Mouse (Mus musculus) lung, embryonic 15.5 days (tissue): ENCODE measurements around the gene Fam114a2. TPM values are rescaled to one million over a fixed set of nuclear protein-coding genes. Genes with fewer than 3 reads are reported as not detected.

Experiments used
- ATAC-seq: fragments of 200-750 bp; cut with Nextera tagmentation; 2 replicates; pipeline ENCODE4 v1.8.0; 2017; ENCODE audit warnings: moderate number of reproducible peaks, borderline replicate concordance; ENCODE audit not compliant: low FRiP score, low TSS enrichment; ENCODE audit errors: extremely low read depth
- H3K27ac ChIP-seq: fragments of 300-500 bp; sonication (generic); 2 replicates; pipeline ENCODE4 v1.5.1; 2015; ENCODE audit warnings: moderate library complexity, mild to moderate bottlenecking, inconsistent platforms
- H3K27me3 ChIP-seq: fragments of 300-500 bp; sonication (generic); 2 replicates; pipeline ENCODE4 v1.6.1; 2015; ENCODE audit warnings: inconsistent platforms
- H3K36me3 ChIP-seq: fragments of 300-500 bp; sonication (generic); 2 replicates; pipeline ENCODE4 v1.6.1; 2015; ENCODE audit warnings: inconsistent platforms
- H3K4me1 ChIP-seq: fragments of 300-500 bp; sonication (generic); 2 replicates; pipeline ENCODE4 v1.6.1; 2015; ENCODE audit warnings: inconsistent platforms
- H3K4me2 ChIP-seq: fragments of 300-500 bp; sonication (generic); 2 replicates; pipeline ENCODE4 v1.6.1; 2015; ENCODE audit warnings: inconsistent platforms, mild to moderate bottlenecking, moderate library complexity
- H3K4me3 ChIP-seq: fragments of 300-500 bp; sonication (generic); 2 replicates; pipeline ENCODE4 v1.5.1; 2015; ENCODE audit warnings: mild to moderate bottlenecking, inconsistent platforms
- H3K9ac ChIP-seq: fragments of 300-500 bp; sonication (generic); 2 replicates; pipeline ENCODE4 v1.6.1; 2015; ENCODE audit warnings: inconsistent platforms
- H3K9me3 ChIP-seq: fragments of 300-500 bp; sonication (generic); 2 replicates; pipeline ENCODE4 v1.6.1; 2016; ENCODE audit warnings: inconsistent platforms
- WGBS: fragments of 180-500 bp; shearing (Covaris S2); methylation state at CpG from one replicate; pipeline ENCODE4 v1.1.7; 2015; 5-methylcytosine and 5-hydroxymethylcytosine counted together
- polyA plus RNA-seq: library from polyadenylated mRNA; unstranded; fragments of >200 nt; fragmentation: Nextera tagmentation; extraction: Ambion mirVana; gene quantifications from 2 replicates; pipeline ENCODE4 v1.2.1, GENCODE M21; 2015

Fam114a2 gene
- polyA plus RNA-seq, 1 experiment from 2014 or later: 81.8 TPM

DNA sequence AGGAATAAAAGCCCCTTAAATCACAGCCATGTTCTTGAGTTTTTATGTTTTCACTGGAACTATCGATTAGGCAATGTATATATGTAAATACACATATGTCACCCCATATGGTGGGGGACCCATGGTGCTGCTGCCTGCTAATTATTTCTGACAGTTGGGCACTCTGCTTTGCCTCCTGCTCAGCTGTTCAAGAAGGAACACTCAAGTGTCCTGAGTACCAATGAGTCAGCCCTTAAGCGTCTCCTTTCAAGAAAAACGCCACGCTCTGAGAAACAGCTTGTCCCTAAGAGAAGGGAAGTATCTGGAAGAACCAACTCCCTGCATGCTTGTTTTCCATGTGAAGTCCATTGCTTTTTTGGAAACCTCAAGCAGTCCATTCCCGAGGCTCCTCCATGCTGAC is 17.5 kb upstream of the Fam114a2 start:
- Histone ChIP-seq H3K4me1 (no peaks in the 10 kb centered on the region), H3K4me3 (no peak overlapping the region), H3K9ac (no peak overlapping the region), H3K4me2 (no peak overlapping the region), H3K9me3 (no peaks in the 10 kb centered on the region), H3K27ac (no peak overlapping the region), H3K36me3 (peaks cover 21% of the 10 kb centered on the region), H3K27me3 (no peaks in the 10 kb centered on the region)
- WGBS: 88% methylated on average over 5 of the region's 5 CpGs
- no peak for ATAC-seq

DNA sequence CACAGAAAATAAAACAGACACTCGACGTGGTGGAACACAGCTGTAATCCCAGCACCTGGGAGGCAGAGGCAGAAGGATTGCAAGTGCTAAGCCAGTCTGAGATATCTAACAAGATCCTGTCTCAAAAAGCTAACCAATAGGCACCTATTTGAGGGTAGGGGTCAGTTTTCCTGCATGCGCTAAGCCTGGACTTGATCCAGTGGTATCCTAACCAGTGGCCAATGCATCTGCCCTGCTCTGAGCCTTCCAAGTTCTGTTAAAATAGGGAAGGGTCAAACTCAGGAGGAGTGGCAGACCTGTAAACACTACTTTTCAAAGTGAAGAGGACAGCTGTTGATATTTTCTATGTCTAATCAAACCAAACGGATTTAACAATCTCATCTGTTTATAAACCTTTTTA is 13.9 kb upstream of the Fam114a2 start:
- ATAC-seq: no peak
- no peak overlapping the region for H3K4me3 ChIP-seq
- peaks cover 37% of the 10 kb centered on the region for H3K36me3 ChIP-seq
- no peak overlapping the region for H3K9ac ChIP-seq
- no peaks in the 10 kb centered on the region for H3K9me3 ChIP-seq
- no peak overlapping the region for H3K4me2 ChIP-seq
- WGBS: 80% methylated on average over 4 of the region's 4 CpGs
- H3K4me1 ChIP-seq: no peaks in the 10 kb centered on the region
- peak overlapping the region; percentile 55; the same call in 1 of the 2 replicates for H3K27ac ChIP-seq
- H3K27me3 ChIP-seq: no peaks in the 10 kb centered on the region

DNA sequence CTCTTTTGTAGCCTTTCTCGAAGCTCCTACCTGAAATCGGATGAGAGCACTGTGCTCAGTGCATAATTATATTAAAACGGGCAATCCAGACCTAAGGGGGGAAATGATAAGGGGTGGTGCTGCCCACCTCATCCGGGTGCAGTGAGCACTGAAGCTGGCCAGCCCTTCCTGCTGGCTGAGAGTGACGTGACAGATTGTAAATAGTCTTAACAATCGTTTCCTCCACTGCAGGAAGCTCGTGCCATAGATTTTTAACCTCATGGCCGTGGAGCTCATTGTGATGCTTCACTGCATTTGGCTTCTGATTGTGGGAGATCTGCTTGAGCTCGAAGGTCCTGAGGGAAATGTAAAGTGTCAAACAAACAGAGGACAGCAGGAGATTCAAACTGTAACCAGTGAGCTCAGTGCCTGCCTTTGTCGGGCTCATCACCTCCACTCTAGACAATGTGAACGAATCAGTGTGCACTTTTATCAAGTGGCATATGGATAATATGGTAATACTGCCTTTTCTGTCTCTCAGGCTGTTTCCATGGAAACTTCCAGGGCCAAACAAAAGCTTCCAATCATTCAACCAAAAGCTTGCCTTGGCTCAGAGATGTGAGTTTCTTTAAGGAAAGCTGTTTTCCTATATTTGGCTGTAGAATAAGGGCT is 13.0 kb upstream of the Fam114a2 start:
- no peak overlapping the region for H3K4me3 ChIP-seq
- no peak overlapping the region for H3K9ac ChIP-seq
- no peak overlapping the region for H3K4me2 ChIP-seq
- ATAC-seq: no peak; the same call in 1 of the 2 replicates
- no peaks in the 10 kb centered on the region for H3K4me1 ChIP-seq
- no peaks in the 10 kb centered on the region for H3K9me3 ChIP-seq
- peaks cover 37% of the 10 kb centered on the region for H3K36me3 ChIP-seq
- peak overlapping the region; percentile 55 for H3K27ac ChIP-seq
- WGBS: 42% methylated on average over 11 of the region's 11 CpGs
- H3K27me3 ChIP-seq: no peaks in the 10 kb centered on the region

- 82% methylated on average over 3 of the region's 3 CpGs for WGBS
- no peak overlapping the region for H3K27ac ChIP-seq
- H3K9ac ChIP-seq: no peak overlapping the region
- ATAC-seq: no peak
- 0 out of 2 replicates have a peak, but pooled peaks cover 5% of the 10 kb centered on the region for H3K4me1 ChIP-seq
- no peak overlapping the region for H3K4me2 ChIP-seq
- H3K36me3 ChIP-seq: peaks cover 34% of the 10 kb centered on the region
- no peaks in the 10 kb centered on the region for H3K27me3 ChIP-seq
- no peaks in the 10 kb centered on the region for H3K9me3 ChIP-seq
- no peak overlapping the region for H3K4me3 ChIP-seq
Observed at GRCm38 (mm10) chr11:57529111-57529510, 10.7 kb upstream of the Fam114a2 start.

GRCm38 (mm10) chr11:57527506-57527905 is 9.1 kb upstream of the Fam114a2 start:
- ATAC-seq: no peak
- Histone ChIP-seq H3K4me1 (0 out of 2 replicates have a peak, but pooled peaks cover 5% of the 10 kb centered on the region), H3K9ac (no peak overlapping the region), H3K9me3 (no peaks in the 10 kb centered on the region), H3K4me2 (no peak overlapping the region), H3K4me3 (no peak overlapping the region), H3K36me3 (peaks cover 24% of the 10 kb centered on the region), H3K27me3 (no peaks in the 10 kb centered on the region), H3K27ac (no peak overlapping the region)
- WGBS: 78% methylated on average over 4 of the region's 4 CpGs

- Histone ChIP-seq H3K27ac (no peak overlapping the region), H3K4me2 (no peak overlapping the region), H3K4me3 (no peak overlapping the region), H3K9ac (no peak overlapping the region), H3K36me3 (peaks cover 16% of the 10 kb centered on the region), H3K9me3 (no peaks in the 10 kb centered on the region), H3K27me3 (no peaks in the 10 kb centered on the region), H3K4me1 (0 out of 2 replicates have a peak, but pooled peaks cover 5% of the 10 kb centered on the region)
- 86% methylated on average over 3 of the region's 3 CpGs for WGBS
- ATAC-seq: no peak
Observed at GRCm38 (mm10) chr11:57525900-57526299, 7.5 kb upstream of the Fam114a2 start.

- no peak overlapping the region for H3K4me2 ChIP-seq
- 0 out of 2 replicates have a peak, but pooled peaks cover 5% of the 10 kb centered on the region for H3K4me1 ChIP-seq
- no peak overlapping the region for H3K9ac ChIP-seq
- no peaks in the 10 kb centered on the region for H3K9me3 ChIP-seq
- H3K27ac ChIP-seq: no peak overlapping the region
- peaks cover 12% of the 10 kb centered on the region for H3K36me3 ChIP-seq
- H3K4me3 ChIP-seq: no peak overlapping the region
- no peak for ATAC-seq
- H3K27me3 ChIP-seq: no peaks in the 10 kb centered on the region
Observed at GRCm38 (mm10) chr11:57524597-57524996, 6.2 kb upstream of the Fam114a2 start.

- Histone ChIP-seq H3K4me1 (peaks cover 7% of the 10 kb centered on the region; the same call in 1 of the 2 replicates), H3K4me3 (no peak overlapping the region), H3K27me3 (no peaks in the 10 kb centered on the region), H3K27ac (no peak overlapping the region), H3K4me2 (no peak overlapping the region), H3K9me3 (no peaks in the 10 kb centered on the region), H3K36me3 (peaks cover 4% of the 10 kb centered on the region; the same call in 1 of the 2 replicates), H3K9ac (no peak overlapping the region)
- WGBS: 77% methylated on average over 3 of the region's 3 CpGs
- no peak for ATAC-seq
Observed at GRCm38 (mm10) chr11:57523418-57523817, 5.0 kb upstream of the Fam114a2 start.

DNA sequence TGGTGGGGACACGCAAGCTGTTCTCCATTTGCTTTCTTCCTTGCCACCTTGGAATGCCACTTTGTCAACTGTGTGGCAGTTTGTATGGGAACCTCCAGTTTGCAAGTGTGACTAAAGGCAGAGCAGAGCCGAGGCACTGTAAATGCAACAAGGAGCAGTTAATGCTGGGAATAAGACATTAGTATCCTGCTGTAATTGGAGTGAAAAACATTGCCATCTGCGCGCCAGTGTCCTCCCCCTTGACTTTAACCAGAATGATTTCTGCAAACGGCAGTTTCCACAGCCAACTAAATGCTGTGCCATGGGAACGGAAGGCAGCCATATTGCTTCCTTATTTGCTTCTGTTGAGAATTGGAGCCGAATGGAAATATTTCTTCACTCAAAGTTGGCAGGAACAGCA is 3.6 kb upstream of the Fam114a2 start:
- Histone ChIP-seq H3K27ac (no peak overlapping the region), H3K9me3 (no peaks in the 10 kb centered on the region), H3K4me3 (no peak overlapping the region), H3K27me3 (no peaks in the 10 kb centered on the region), H3K4me2 (no peak overlapping the region), H3K36me3 (no peaks in the 10 kb centered on the region), H3K9ac (no peak overlapping the region), H3K4me1 (peaks cover 13% of the 10 kb centered on the region; the same call in 1 of the 2 replicates)
- 89% methylated on average over 7 of the region's 7 CpGs for WGBS
- no peak for ATAC-seq

GRCm38 (mm10) chr11:57521206-57521605 is 2.8 kb upstream of the Fam114a2 start:
- Histone ChIP-seq H3K27ac (no peak overlapping the region), H3K9ac (no peak overlapping the region), H3K4me2 (no peak overlapping the region), H3K4me3 (no peak overlapping the region), H3K4me1 (peaks cover 16% of the 10 kb centered on the region; the same call in 1 of the 2 replicates), H3K36me3 (no peaks in the 10 kb centered on the region), H3K27me3 (no peaks in the 10 kb centered on the region), H3K9me3 (no peaks in the 10 kb centered on the region)
- ATAC-seq: no peak
- whole genome bisulfite sequencing: 96% methylated on average over 3 of the region's 3 CpGs

GRCm38 (mm10) chr11:57519304-57519703 is 887 bp upstream of the Fam114a2 start:
- H3K27ac ChIP-seq: no peak overlapping the region
- no peak for ATAC-seq
- H3K4me3 ChIP-seq: peak overlapping the region; percentile 96
- 63% methylated on average over 5 of the region's 5 CpGs for WGBS
- H3K27me3 ChIP-seq: no peaks in the 10 kb centered on the region
- peaks cover 12% of the 10 kb centered on the region; the same call in 1 of the 2 replicates for H3K4me1 ChIP-seq
- peak overlapping the region; percentile 62 for H3K4me2 ChIP-seq
- no peaks in the 10 kb centered on the region for H3K36me3 ChIP-seq
- H3K9ac ChIP-seq: peak overlapping the region; percentile 82; the same call in 1 of the 2 replicates
- H3K9me3 ChIP-seq: no peaks in the 10 kb centered on the region

DNA sequence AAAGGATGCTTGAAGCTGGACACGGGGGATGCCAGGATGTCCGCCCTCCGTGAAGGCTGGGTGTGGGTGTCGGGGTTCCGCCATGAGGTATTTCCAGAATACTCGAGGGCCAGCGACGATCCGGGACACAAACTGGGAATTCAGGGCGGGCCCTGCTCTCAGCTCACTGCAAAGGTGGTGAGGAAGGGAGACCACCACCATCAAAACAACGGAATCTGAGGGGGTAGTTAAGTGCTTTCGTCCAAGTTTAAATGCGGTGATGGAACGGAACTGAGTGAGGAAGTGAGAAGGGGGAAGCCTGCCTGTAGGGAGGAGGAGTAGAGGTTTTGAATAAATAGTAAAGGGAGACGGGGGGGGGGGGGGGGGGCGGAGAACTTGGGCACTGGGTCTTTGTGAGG is 333 bp upstream of the Fam114a2 start:
- peak; percentile 43; the same call in 1 of the 2 replicates for ATAC-seq
- peak overlapping the region; percentile 82 for H3K9ac ChIP-seq

More for the DNA sequence above, 333 bp upstream of the Fam114a2 start:
- no peaks in the 10 kb centered on the region for H3K27me3 ChIP-seq
- no peak overlapping the region for H3K27ac ChIP-seq
- peaks cover 11% of the 10 kb centered on the region; the same call in 1 of the 2 replicates for H3K4me1 ChIP-seq
- peak overlapping the region; percentile 96 for H3K4me3 ChIP-seq
- H3K36me3 ChIP-seq: 0 out of 2 replicates have a peak, but pooled peaks cover under 1% of the 10 kb centered on the region
- H3K4me2 ChIP-seq: peak overlapping the region; percentile 62
- no peaks in the 10 kb centered on the region for H3K9me3 ChIP-seq
- WGBS: under 1% methylated on average over 15 of the region's 16 CpGs
